Mouse (Mus musculus): Measurements from ENCODE around the gene Chfr. TPM values are rescaled to one million over a fixed set of nuclear protein-coding genes. Genes with fewer than 3 reads are reported as not detected.

Gene Chfr
- 45.8 and 52.5 TPM in 2 replicates for polyA plus RNA-seq (2012; rRNA removed)

GRCm38 (mm10) chr5:110135293-110136086, at the start of gene Chfr:
TSS of gene Chfr (plus strand) at chr5:110135842.

GRCm38 (mm10) chr5:110094030-110094846, 41.4 kb upstream of the Chfr start, which contains the start of gene Gm35315:
TSS of gene Gm35315 (minus strand) at chr5:110094420.

GRCm38 (mm10) chr5:110099656-110100580, 35.7 kb upstream of the Chfr start, which contains the start of gene Plcxd1:
TSS of gene Plcxd1 (plus strand) at chr5:110099969.

GRCm38 (mm10) chr5:110107581-110108304, 27.9 kb upstream of the Chfr start, which contains the start of gene Gtpbp6:
TSS of gene Gtpbp6 (minus strand) at chr5:110108197.

GRCm38 (mm10) chr5:110109991-110110441, 25.6 kb upstream of the Chfr start, which contains the start of gene Zfp605:
TSS of gene Zfp605 (plus strand) at chr5:110110092.

GRCm38 (mm10) chr5:110176362-110177020, 40.8 kb downstream of the Chfr start, which contains the start of gene Golga3:
TSS of gene Golga3 (plus strand) at chr5:110176701.

Other genes with a start within 250 kb of the Chfr start
- 1.2 and 21.5 TPM in 2 replicates for gene Gm15446, start 212.4 kb upstream of the Chfr start, polyA plus RNA-seq (2012; rRNA removed)
- 1.5 and 3.7 TPM in 2 replicates for gene Zfp932, start 139.3 kb upstream of the Chfr start, polyA plus RNA-seq (2012; rRNA removed)
- gene Gm17655, start 63.3 kb upstream of the Chfr start, polyA plus RNA-seq (2012; rRNA removed): 0.12 TPM in 1 of 2 replicates, not detected in the other
- 0.10 TPM in 1 of 2 replicates, not detected in the other for gene Gm35315, start 41.4 kb upstream of the Chfr start, polyA plus RNA-seq (2012; rRNA removed)
- gene Plcxd1, start 35.9 kb upstream of the Chfr start, polyA plus RNA-seq (2012; rRNA removed): 0.42 and 1.0 TPM in 2 replicates
- 205 and 214 TPM in 2 replicates for gene Gtpbp6, start 27.6 kb upstream of the Chfr start, polyA plus RNA-seq (2012; rRNA removed)
- 0.25 and 0.47 TPM in 2 replicates for gene Zfp605, start 25.8 kb upstream of the Chfr start, polyA plus RNA-seq (2012; rRNA removed)
- gene Golga3, start 40.9 kb downstream of the Chfr start, polyA plus RNA-seq (2012; rRNA removed): 14.8 and 15.8 TPM in 2 replicates
- 16.3 and 19.1 TPM in 2 replicates for gene Ankle2, start 95.2 kb downstream of the Chfr start, polyA plus RNA-seq (2012; rRNA removed)
- gene Pgam5, start 134.1 kb downstream of the Chfr start, polyA plus RNA-seq (2012; rRNA removed): 28.2 and 33.0 TPM in 2 replicates
- gene Pxmp2, start 150.3 kb downstream of the Chfr start, polyA plus RNA-seq (2012; rRNA removed): 4.5 and 5.5 TPM in 2 replicates
- 7.7 and 12.0 TPM in 2 replicates for gene Pole, start 150.5 kb downstream of the Chfr start, polyA plus RNA-seq (2012; rRNA removed)
- 1.3 and 1.6 TPM in 2 replicates for gene P2rx2, start 207.4 kb downstream of the Chfr start, polyA plus RNA-seq (2012; rRNA removed)
- not detected in 2 replicates for gene Lrcol1, start 208.9 kb downstream of the Chfr start, polyA plus RNA-seq (2012; rRNA removed)